ENCODE assay signal across 13 mouse cellular contexts in the genomic region with DNA sequence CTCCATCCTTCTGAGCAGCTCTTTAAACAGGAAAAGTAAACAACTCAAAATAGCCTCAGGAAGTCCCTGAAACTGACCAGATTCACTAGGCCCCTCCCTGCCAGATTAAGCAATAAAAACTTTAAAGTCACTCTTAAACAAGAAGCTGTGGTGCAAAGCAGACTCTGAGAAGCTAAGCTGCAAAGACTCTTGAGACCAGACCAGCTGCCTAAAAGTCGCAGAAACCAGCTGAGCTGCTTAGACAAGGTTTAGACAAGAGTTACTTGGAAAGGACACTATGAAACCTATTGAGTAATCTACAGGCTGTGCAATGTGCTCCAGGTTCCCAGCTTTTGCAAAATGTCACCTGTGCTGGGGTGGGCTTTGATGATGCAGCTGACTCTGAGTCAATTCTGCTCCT. TPM values are rescaled to one million over a fixed set of nuclear protein-coding genes. Genes with fewer than 3 reads are reported as not detected.
DNase-seq lines count a peak whose midpoint lies in the region.
"Had no signal": no experiment of that assay in that cellular context is flagged by ENCODE, and none has a peak within 500 bp of the region (broad histone marks: within the 10 kb centered on the region; RNA-seq: fewer than 3 reads in every experiment).

No protein-coding gene starts in this region.

- DNase-seq in 416B (ENCODE audit: low read depth) = peak; percentile 58
- DNase-seq in A20 (ENCODE audit: low read depth, low spot score) = peak; percentile 36
- DNase-seq in gonadal fat pad, adult 2 months (ENCODE audit: low read depth) = peak; percentile 70
- DNase-seq in layer of hippocampus, adult 18-20 months (ENCODE audit: low spot score in 2 of 2) = no peak
- no peak for DNase-seq in cerebellum, adult 11 months
- DNase-seq: adrenal gland, adult 2 months; adrenal gland, postnatal 10 days; adrenal gland, postnatal 25 days; cerebellum, adult 11-12 months; cerebellum, adult 2 months; cerebellum, adult 9-10 months; cerebellum, postnatal 10 days; cerebellum, postnatal 25 days had no signal

RNA-seq across cellular contexts. Expression of a gene that starts 16.6 kb away (rescaled TPM):
- 4.4 and 6.5 TPM in 2 replicates for polyA plus RNA-seq in gonadal fat pad, adult 2 months (2012; rRNA removed)
- total RNA-seq in layer of hippocampus, adult 18-20 months (2021) = 100 to 1,000 TPM; 153 to 168 TPM

Comparison
In these comparisons a context has a peak if more than half of its experiments do, and no peak if none do; other contexts are left out.
1. DNase-seq: peak in 416B (single experiment), A20 (single experiment) and gonadal fat pad, adult 2 months (single experiment); none in layer of hippocampus, adult 18-20 months (0 of 2) and cerebellum, adult 11 months (single experiment).